Mouse (Mus musculus) liver, embryonic 14.5 days (tissue): ENCODE measurements around the gene Smyd3.

ENCODE experiments used
- CTCF ChIP-seq: IDR thresholded peaks from 2 replicates; pipeline ENCODE4 v1.5.1; 2016; ENCODE audit warnings: antibody characterized with exemption, low read depth, control low read depth
- EP300 ChIP-seq: IDR thresholded peaks from 2 replicates; pipeline ENCODE4 v1.6.1; 2016; ENCODE audit warnings: antibody characterized with exemption, low read depth

DNA sequence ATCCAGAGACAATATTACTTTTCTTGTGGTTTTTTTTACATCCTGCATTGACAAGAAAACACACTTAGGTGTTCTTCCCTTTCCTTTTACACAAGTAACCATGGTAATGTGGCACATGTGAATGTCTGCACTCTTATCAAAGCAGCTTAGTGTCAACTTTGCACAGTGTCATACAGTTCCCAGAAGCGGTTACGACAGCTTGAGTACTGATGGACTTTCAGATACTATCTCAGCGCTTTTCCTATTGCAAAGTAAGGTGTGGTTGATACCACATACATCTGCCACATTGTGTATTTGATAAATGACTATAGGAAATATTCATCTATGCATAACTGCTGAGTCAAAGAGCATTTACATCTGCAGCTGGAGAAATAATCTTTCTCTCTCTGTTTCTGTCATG, 348.1 kb downstream of the Smyd3 start:
- TF ChIP-seq CTCF = no peak
- TF ChIP-seq EP300 = peak; percentile 40; the same call in 1 of the 2 replicates
